Mouse (Mus musculus) naive thymus-derived CD4-positive, alpha-beta T cell, adult 2 months (primary cell): ENCODE results near the gene Cxcl10.

ENCODE experiments used
- DNase-seq: peaks from one replicate; pipeline ENCODE4 v3.0.0-alpha.2; 2011; ENCODE audit warnings: low read depth

The Cxcl10 gene

GRCm38 (mm10) chr5:92321631-92322400 is 26.9 kb downstream of the Cxcl10 start:
- no peak for DNase-seq

GRCm38 (mm10) chr5:92318596-92318995 is 30.1 kb downstream of the Cxcl10 start:
- no peak for DNase-seq

- DNase-seq: no peak
Observed at GRCm38 (mm10) chr5:92318119-92318518, 30.6 kb downstream of the Cxcl10 start.

- DNase-seq: no peak
Observed at GRCm38 (mm10) chr5:92313776-92314175, 34.9 kb downstream of the Cxcl10 start.

- DNase-seq: peak; percentile 92
Observed at GRCm38 (mm10) chr5:92312046-92312715, 36.5 kb downstream of the Cxcl10 start.

GRCm38 (mm10) chr5:92309681-92310511 is 38.8 kb downstream of the Cxcl10 start, which contains the start of gene Sdad1:
TSS of gene Sdad1 (minus strand) at chr5:92310479.
- peak; percentile 94 for DNase-seq

GRCm38 (mm10) chr5:92304291-92304690 is 44.4 kb downstream of the Cxcl10 start:
- no peak for DNase-seq

GRCm38 (mm10) chr5:92302149-92302840 is 46.4 kb downstream of the Cxcl10 start:
- DNase-seq: no peak
